Mouse (Mus musculus) lung, adult 18-20 months (tissue): ENCODE measurements at regions not wholly inside any gene's neighbourhood (a gene's known extent, or its start where the extent isn't known, plus 50 kb on each side); places are given as distances from the start of the nearest gene placed in this dataset.

ENCODE experiments used
- DNase-seq, 2 experiments: peaks; one replicate each; pipeline ENCODE4 v3.0.0; 2022; ENCODE audit warnings: mixed read lengths in 2 of 2

DNA sequence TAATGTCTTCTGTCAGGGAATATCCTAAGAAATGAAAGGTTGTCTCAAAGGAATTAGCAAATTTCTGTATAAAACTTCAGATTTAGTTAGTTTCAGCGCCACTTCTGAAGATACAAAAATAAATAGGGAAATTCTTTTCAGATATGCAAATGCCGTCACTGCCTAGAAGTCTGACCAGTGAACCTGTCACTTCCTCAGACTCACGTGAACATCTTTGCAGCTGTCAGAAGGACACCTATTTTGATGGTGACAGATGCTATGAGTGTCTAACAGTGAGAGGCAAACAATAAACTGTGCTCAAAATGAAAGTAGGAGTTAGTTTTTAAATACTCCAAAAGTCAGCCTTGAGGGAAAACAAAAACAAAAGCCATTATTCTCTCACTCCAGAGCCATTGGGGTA lies 57.5 kb upstream of the Igf1r start:
- no peak for DNase-seq

DNA sequence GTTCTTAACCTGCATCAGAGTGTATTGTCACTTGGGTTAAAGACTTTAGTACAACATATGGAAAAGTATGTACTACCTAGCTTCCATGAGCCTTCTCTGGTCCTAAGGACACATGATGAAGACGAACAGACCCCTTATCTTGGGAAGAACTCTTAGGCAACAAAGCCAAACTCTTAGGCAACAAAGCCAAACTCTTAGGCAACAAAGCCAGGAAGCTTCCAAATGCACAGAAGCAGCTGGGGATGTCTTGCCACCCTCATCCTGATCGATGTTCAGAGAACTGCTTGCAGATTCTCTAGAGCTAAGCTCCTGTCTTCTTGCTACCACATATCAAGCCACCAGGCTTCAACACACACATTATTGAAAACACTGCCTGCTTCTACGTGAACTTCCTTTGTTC lies 59.7 kb upstream of the Igf1r start:
- no peak for DNase-seq

DNA sequence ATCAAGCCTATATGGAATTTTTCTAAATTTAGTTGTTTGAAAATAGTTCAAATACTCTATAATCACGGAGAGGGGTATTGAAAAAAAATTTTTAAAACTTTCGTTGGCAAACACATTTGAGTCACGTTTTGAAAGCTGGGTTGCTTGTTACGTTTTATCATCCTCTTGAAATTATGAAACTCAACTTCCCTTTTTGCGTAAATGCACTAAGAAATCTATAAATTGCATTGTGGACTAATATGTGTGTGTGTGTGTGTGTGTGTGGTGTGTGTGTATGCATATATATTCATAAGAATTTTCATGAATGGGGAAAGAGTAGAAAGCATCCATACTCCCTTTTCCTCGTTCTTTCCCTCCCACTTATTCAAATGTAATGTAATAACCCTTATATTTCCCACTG lies 69.6 kb upstream of the Igf1r start:
- no peak for DNase-seq

DNA sequence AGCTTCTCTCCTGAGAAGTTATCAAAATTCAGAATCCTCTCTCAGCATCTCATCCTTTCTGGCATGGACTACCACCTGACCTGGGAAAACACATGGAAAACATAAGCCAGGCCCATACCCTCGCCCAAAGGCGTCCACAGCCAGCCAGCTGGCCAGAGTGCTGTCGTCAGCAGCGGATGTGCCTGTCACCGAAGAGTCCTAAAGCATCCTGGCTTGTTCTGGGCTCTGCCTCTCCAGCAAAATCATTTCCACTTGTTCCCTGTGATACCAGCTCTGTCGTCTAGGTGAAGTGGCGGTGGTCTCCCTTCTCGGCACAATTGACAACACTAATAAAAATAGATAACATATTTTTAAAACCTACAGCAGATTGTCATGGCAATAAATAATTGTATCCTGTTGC lies 70.0 kb upstream of the Igf1r start:
- DNase-seq = no peak

DNA sequence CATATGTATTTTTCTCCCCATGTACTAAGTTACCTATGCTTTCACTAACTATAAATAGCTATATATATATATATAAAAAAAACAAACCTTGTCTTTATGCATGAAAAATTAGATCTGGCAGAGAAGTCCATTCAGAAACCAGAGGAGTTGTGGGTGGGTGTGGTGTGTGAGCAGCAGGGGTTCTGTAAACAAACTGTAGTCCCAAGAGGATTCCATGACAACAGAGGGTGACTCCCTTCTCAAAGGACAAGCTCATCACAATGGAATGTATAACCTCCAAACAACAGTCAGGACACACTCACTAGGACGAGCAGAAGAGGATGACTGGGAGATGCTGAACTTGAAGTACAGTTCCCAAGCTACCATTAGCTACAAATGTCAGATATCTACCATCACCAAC lies 74.4 kb upstream of the Igf1r start:
- DNase-seq = no peak

DNA sequence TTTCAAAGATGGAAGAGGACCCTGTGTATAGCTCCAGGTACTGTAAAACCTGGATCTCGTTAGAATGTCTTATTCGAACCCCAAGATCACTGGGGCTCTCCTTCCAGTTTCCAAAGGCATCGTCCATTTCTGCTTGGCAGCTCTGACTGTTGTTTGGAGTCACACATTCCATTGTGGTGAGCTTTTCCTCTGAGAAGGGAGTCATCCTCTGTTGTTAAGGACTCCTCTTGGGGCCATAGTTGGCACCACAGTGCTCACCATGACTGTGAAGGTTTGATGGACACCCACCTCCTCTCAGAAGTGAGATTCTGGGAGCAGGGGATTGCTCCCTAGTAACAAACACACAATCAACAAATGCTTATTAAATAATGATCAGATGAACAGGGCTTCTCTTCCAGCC lies 75.0 kb upstream of the Igf1r start:
- DNase-seq = no peak

DNA sequence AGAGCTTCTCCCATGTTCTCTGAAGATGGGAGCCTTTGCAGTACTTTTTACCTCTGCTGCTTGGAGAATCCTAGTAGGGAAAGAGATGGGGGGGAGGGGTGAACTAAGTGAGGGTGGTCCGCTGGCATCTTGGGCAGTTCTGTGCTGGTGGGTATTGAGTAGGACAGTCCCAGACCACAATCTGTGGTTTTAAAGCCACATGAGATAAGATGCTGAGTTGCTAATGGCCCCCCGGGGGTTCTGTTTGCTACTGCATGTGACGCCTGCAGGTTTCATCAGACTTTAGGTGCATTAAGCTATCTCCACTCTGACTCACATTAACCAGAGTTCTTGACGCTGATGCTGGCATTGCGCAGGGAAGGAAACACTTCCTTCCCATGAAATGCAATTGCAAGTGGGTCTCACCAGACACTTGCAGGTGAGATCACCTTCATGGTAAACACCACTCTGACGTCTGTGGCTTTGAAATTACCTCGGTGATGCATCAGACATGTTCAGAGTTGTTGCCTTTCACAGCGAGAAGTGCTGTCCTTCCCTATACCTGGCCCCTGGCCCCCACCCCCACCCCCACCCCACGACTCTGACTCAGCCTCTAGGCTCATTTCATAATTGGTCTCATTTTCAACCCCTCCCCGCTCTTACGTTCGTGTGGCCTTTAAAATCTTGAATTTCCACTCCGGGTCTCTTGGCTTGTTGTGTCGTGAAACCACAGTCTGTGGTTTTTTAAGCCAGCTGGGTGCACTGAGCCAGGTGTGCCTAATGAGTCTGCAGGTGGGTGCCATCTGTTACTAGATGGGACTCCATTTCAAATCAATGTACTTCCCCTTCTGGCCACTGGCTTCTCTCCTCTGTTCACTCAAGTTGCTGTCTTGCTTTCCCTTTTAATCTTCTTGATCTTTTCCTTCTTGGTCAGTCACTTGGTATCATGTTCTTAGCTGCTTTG lies 94.8 kb upstream of the Synm start:
- no peak for DNase-seq

DNA sequence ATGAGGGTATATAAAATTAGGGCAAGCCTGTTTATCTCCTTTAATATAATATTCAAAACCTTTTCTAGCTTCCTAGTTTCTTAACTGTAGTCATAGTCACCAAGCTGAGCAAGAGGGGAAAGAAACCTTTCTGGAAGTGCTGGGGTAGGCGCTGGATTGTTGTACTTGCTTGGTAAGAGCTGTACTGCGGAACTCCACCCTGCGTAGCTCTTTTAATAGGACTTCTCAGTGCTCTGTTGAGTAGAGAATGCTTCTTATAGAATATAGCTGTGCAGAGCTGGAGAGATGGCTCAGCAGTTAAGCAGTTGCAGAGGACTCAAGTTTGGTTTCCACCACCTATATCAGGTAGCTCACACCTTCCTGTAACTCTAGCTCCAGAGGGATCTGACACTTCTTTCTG lies 93.3 kb upstream of the Synm start:
- DNase-seq = no peak

DNA sequence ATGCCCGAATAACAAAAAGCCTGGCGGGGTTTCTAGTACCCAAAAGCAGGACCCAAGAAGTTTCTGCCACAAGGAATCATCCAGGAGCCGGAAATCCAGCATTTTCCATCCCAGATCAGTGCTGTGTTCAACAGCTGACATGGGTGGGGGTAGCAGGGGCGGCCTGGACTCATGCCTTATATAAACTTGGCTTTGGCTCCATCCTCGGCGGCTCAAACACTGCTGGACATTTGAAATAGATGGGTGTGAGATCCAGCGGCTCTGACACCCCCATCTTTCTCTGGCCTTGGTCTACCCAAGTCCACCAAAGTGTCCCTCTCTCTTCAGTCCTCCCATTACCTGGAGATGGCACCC lies 89.9 kb upstream of the Synm start:
- no peak for DNase-seq

DNA sequence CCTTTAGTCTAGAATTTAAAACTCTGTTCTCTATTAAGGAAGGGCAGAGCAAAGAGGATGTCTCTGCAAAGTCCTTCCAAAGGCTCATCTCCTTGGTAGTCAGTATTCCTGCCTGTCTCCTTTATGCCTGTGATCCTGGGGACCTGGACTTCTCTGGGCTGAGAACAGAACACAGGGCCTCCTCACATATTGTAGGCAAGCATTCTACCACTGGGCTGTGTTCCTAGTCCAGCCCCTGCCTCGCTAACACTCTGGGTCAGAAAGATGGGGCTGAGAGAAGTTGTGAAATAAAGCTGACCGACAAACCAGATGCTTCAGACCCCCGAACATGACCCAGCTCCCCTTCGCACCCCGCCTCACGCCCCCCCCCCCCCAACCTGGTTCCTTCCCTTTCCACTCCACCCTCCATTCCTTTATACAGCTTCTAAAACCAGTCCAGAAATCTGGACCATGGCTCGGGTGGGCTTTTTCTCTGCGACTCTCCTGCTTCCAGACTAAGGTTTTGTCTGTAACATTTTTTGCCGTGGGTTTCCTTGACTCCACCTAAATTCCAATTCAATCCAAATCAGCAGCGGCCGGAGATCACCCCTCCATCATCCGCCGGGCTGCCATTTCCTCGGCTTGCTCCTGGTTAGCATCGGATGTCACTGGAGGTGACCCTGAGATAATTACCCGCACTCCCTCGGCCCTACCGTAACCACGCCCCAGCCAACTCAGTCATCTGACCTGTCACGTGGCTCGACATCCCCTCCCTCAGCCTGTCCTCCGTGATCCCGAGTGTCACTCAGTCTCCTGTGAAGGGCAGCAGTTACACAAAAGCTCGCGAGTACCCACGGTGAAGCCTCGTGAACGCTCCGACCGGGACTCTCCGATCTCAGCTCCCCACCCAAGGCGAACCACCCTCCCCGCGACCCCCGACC lies 89.3 kb upstream of the Synm start:
- DNase-seq = peak; percentile 28 to 34

DNA sequence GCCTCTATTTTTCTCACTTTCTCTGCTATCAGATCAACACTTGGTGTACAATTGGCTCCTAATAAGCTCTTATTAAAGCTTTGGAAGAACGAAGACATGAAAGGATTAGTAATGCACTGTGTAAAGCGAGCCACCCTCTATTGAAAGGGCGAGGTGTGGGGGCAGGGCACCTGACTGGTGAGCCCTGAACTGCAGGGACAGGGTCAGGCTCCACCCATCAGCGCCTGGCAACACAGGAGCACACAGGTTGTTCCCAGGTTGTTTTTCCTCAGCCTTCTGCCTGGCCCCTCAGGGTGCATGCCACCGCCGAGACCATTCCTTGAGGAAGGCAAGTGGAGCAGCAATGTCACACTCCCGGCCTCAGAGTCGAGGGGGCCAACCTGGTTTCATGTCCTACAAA lies 87.3 kb upstream of the Synm start:
- peak; percentile 30 to 61 for DNase-seq

DNA sequence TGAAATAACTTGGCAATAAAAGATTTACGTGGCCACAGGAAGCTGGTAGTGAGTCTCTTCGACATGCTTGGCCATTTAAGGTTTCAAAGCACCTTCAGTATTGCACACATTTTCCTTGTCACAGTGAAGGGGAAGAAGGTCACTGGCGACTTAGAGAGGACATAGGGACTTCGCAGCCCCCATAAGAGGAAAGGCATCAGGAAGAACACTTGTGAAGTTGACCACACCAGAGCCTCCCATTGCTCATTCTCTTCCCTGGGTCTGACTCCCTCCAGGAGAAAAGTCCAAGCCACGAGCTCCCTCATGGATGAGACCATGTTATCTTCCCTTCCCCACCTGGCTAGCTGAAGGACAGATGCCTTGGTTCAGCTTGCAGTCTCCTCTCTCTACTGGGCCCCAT lies 77.4 kb upstream of the Synm start:
- no peak for DNase-seq

DNA sequence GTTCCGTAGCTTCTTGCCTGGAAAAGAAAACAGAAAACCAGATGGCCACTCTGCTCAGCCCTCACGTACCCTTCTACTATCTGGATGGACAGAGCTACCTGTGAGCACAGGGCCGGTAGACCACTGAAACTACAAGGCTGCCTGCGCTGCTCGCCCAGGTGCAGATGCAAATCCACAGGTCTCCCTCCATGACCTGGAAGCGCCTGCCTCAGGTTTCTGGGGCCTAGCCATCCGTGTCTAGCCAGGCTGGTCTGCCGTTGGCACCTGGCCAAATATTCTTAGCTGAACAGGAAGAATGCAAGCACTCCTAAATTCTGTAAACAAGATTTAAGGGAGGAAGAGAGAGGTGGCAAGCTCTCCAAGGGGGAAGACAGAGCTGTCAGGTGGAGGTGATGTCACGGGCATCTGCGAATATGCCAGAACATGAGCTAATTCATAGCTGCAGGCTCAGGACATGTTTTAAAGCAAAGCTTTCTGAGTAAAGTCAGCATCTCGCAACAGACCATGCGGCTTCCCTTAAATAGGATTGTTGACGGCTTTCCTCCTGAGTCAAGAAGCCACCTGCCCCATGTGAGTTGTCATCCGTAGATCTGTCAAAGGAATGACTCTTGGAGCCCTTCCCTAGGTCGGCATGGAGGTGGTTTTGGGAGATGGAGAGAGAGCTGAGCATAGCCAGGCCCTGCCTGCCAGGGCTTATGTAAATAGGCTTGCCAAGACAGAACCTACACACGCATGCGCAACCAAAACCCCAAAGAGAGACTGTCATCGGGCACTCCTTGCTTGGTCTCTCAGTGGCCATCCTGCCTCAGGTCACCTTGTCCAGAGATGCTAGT lies 76.8 kb upstream of the Synm start:
- DNase-seq = peak in 1 of 2 experiments; percentile 7

DNA sequence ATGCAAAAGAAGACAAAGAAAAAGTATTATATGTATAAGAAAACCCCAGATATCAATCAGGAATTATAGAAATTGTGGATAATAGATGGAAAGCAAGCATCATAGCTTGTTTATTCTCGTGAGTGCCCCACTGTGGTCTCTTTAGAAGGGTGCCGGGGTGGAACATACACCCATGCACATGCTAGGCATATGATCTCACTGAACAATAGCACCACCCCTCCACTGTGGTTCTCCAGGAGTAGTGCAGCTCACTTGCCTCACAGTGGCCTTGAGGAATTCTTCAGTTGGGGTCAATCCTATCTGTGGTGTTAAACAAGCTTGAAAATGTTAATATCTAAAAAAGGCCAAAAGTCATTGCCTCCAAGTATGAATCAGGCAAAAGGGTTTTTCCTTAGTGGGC lies 72.2 kb upstream of the Synm start:
- no peak for DNase-seq

DNA sequence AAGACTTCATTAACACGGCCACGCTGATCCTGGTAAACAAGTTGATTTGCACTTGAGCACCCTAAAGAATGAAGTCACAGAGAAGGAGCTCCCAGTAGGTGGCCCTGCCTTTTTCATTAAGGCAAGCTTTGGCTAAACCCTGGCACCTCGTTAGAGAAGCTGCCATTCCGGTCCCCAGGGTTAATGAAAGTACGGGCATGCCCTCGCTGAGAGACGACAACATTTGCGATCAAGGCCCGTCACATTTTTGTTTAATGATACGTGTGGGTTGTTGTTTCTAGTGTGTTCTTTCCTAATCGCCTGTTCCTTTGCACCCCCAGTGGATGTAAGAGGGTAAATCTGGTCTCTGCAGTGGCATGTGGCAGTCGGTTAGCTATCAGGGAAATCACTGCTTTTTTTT lies 67.8 kb upstream of the Synm start:
- no peak for DNase-seq

DNA sequence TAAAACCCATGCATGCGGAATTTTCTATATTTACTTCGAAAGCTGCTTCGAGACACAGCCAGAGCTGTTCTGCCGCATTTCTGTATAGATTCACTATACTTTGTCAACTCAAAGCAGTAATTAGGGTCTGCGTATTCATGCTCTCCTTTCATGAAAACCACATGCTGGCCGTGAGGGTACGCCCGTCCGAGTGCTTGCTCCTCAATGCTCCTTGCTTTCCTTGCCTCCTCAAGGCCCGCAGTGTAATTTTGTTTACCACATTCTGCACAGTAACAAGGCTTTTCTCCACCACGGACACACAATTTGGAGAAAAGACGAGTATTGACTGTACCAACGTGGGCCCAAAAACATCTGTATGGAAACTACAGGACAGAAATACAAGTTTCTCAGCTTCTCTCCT lies 67.4 kb upstream of the Synm start:
- DNase-seq = no peak

DNA sequence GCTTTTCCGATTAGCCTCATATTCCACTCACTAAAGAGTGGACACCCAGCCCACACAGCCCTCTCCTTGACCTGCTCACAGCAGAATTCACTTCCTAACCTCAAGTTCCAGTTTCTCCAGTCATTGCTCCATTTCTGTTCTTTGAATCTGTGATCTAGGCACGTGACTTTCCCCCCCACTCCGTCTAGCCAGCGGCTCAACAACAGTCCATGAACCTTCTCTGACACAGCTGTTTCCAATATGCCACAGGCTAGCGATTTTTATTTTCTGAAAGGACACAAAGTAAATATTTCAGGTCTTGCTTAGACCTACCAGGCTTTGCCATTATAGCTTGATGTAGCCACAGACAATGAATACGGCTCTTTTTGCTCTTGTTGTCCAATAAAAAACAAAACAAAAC lies 66.8 kb upstream of the Synm start:
- no peak for DNase-seq

DNA sequence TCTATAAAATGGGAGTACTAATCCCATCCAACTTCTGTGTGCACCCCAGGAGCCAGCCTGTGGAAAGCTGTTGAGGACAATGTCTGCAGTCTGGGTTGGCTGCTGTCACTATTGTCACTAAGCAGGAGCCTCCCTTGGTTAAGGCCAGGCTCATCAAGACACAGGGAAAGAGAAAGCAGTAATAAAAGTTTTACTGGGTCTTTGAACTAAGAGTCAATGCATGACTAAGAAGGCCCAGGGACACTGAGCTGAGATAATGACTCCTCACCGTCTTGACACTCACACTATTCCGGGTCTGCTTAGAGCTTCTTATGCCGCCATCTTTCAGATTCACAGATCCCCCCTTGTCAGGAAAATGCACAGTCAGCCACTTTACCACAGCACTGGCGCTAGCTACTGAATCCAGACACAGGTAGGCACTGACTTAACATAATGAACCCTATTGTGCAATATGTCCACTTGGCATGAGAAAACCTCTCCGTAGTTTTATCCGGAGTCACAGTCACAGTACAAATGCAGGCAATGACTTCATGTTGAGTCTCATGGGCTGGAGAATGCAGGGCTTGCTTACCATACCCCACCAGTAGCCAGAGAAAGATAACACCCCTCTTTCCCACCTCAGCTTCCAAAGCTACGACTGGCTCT lies 66.2 kb upstream of the Synm start:
- DNase-seq = no peak

DNA sequence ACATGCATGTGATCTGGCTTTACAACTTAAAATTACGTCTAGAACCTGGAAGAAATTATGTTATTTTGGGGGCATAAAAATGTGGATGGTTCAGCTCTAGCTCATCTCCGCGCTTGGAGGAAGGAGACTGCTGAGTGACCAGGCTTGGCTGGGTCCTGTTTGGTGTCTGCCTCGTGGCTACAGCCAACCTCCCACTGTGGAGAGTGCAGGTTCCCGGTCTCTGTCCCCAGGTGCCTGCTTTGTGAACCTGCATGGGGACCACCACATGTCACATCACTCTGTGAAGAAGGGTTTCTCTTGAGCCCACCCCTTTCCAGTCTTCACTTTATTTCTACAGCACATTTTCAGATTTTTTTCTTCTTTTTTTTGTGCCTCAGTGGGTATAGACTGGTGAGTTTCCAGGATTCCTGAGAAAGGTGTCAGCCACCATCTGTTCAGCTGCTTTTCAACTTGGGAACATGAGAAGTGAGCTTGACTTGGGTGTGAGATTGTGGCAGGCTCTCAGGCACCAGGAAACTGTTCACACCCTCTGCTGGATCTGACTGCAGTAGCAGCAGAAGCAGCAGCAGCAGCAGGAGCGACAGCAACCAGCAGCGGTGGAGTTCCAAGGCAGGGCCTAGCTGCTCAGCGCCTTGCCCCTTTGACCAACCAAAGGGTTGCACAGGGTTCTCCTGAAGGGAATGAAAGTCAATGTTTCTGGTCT lies 64.6 kb upstream of the Synm start:
- no peak for DNase-seq

DNA sequence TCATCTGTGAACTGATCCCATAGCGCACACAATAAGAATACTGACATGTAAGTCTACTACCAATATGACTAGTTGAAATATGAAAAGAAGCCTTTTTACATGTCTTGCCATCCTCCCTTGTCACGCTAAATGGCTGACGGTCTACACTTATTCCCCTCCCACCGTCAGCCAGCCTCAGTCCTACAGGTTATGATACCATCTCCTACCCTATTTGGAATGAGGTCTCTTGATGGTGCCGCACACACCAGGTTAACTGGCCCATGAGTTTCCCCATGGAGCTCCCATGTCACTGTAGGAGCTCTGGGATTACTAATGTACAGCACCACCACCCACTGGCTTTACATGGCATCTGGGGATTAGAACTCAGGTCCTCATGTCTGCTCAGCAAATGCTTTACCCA lies 60.0 kb upstream of the Synm start:
- no peak for DNase-seq

DNA sequence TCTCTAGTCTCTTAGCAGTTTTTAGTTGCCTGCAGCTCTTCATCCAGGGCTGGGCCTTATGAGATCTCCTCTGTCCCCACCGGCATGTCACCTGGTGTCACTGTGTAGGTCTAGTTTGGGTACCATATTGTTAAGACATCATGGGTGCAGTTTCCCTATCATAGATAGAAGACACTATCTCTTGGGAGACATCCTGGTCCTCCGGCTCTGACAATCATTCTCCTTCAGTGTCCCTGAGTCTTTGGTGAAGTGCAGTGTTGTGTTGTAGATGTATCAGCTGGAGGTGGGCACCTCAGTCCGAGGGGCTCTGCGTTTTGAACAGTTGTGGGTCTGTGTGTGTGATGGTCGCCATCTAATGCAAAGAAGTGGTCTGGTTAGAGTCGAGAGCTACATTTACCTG lies 58.0 kb upstream of the Synm start:
- no peak for DNase-seq

DNA sequence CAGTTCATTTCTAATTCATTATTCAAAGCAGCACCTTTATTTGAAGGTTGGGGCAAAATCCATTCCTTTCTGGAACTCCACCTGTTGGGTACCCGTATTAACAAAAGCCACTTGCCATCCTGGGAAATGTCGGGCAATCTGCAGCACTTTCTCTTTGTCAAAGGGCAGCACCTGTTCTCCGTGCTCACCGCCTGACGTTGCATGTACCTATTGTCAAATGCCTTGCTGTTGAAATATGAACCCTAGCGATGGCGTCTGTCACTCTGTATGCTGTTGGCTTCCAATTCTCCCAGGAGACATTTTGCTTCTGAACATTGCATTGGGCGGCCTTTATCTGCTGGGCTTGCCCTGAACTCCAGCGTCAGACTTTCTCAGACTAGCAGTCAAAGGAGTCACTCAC lies 55.3 kb upstream of the Synm start:
- DNase-seq = no peak
